Mouse (Mus musculus): Measurements from ENCODE around the gene Mip.
"Not testable (repeated sequence)": the region's sequence is repeated elsewhere in the genome, so short reads cannot be mapped to it uniquely, and the experiment has no call there.

Gene Mip

GRCm38 (mm10) chr10:128225538-128225937 is at the start of gene Mip:
Gene Mip, plus strand, starts transcription at chr10:128225838.
- DNase-seq (ENCODE audit: low spot score), result no peak

GRCm38 (mm10) chr10:128175996-128176755 is 49.5 kb upstream of the Mip start:
- peak; percentile 67 for DNase-seq (ENCODE audit: low spot score)

- DNase-seq (ENCODE audit: low spot score), result no peak
These were observed 48.3 kb upstream of the Mip start for GRCm38 (mm10) chr10:128177316-128177715.

- no peak for DNase-seq (ENCODE audit: low spot score)
These were observed 45.6 kb upstream of the Mip start, which contains the start of gene Rbms2 for GRCm38 (mm10) chr10:128179989-128180388. Gene Rbms2, minus strand, starts transcription at chr10:128180297.

GRCm38 (mm10) chr10:128184296-128184695 is 41.3 kb upstream of the Mip start:
- no peak for DNase-seq (ENCODE audit: low spot score)

GRCm38 (mm10) chr10:128185277-128185940 is 40.2 kb upstream of the Mip start:
- DNase-seq (ENCODE audit: low spot score), result no peak

GRCm38 (mm10) chr10:128185959-128186358 is 39.7 kb upstream of the Mip start:
- DNase-seq (ENCODE audit: low spot score), result peak; percentile 71

- no peak for DNase-seq (ENCODE audit: low spot score)
These were observed 38.4 kb upstream of the Mip start for GRCm38 (mm10) chr10:128187181-128187605.

GRCm38 (mm10) chr10:128188242-128188877 is 37.3 kb upstream of the Mip start:
- peak; percentile 42 for DNase-seq (ENCODE audit: low spot score)

- no peak for DNase-seq (ENCODE audit: low spot score)
These were observed 34.2 kb upstream of the Mip start for GRCm38 (mm10) chr10:128191472-128191871.

- not testable (repeated sequence) for DNase-seq (ENCODE audit: low spot score)
These were observed 33.4 kb upstream of the Mip start for GRCm38 (mm10) chr10:128192030-128192766.

GRCm38 (mm10) chr10:128193113-128193512 is 32.5 kb upstream of the Mip start:
- DNase-seq (ENCODE audit: low spot score), result no peak

- peak; percentile 95 for DNase-seq (ENCODE audit: low spot score)
These were observed 31.6 kb upstream of the Mip start, which contains the start of gene Gls2 for GRCm38 (mm10) chr10:128194024-128194550. Gene Gls2, plus strand, starts transcription at chr10:128194457.

- no peak for DNase-seq (ENCODE audit: low spot score)
These were observed 30.8 kb upstream of the Mip start for GRCm38 (mm10) chr10:128194551-128195461.

- no peak for DNase-seq (ENCODE audit: low spot score)
These were observed 23.8 kb upstream of the Mip start for GRCm38 (mm10) chr10:128201856-128202255.

GRCm38 (mm10) chr10:128204941-128205340 is 20.7 kb upstream of the Mip start:
- DNase-seq (ENCODE audit: low spot score), result no peak

- DNase-seq (ENCODE audit: low spot score), result no peak
These were observed 17.3 kb upstream of the Mip start for GRCm38 (mm10) chr10:128208326-128208725.

- DNase-seq (ENCODE audit: low spot score), result no peak
These were observed 16.2 kb upstream of the Mip start for GRCm38 (mm10) chr10:128209311-128210009.

GRCm38 (mm10) chr10:128210131-128210530 is 15.5 kb upstream of the Mip start:
- DNase-seq (ENCODE audit: low spot score), result no peak

GRCm38 (mm10) chr10:128210954-128211353 is 14.7 kb upstream of the Mip start:
- DNase-seq (ENCODE audit: low spot score), result no peak
